Mouse (Mus musculus): ENCODE results near the gene Bspry. TPM values are rescaled to one million over a fixed set of nuclear protein-coding genes. Genes with fewer than 3 reads are reported as not detected.

Gene Bspry
- polyA plus RNA-seq, 1 experiment: 19.8 TPM

DNA sequence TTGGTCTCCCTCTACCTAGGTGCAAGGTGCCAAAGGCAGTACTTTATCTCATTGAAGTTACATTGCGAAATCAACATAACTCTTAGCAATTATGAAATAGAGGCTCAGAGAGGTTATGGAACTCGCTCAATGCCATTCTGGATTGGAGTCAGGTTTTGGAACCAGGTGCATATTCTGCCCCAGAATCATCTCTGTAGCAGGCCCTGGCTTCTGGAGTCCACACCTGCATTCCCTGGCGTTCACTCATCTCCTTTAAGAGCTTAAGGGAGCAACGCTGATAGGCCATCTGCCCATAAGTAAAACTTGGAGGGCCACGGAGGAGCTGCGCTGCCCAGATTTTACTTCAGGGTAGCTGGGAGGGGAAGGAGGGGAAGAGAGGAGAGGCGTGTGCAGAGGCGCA lies 37.2 kb downstream of the Bspry start:
- no peaks in the 10 kb centered on the region for H3K27me3 ChIP-seq (ENCODE audit: control insufficient read depth, insufficient read depth, low read length)
- TF ChIP-seq POLR2A (IDR thresholded peaks at IDR 0.05; ENCODE audit: control insufficient read depth, extremely low read depth, insufficient read depth, low read length, poor library complexity) (no peak), CTCF (IDR thresholded peaks at IDR 0.05; ENCODE audit: borderline replicate concordance, control insufficient read depth, extremely low read depth, insufficient read depth, low read length, poor library complexity) (no peak)
- H3K27ac ChIP-seq (ENCODE audit: control insufficient read depth, insufficient read depth, low read length): no peak overlapping the region
- WGBS: 81% methylated on average over 8 of the region's 8 CpGs
- no peak for DNase-seq
- H3K36me3 ChIP-seq (ENCODE audit: control insufficient read depth, insufficient read depth, low read length): no peaks in the 10 kb centered on the region
- H3K4me1 ChIP-seq (replicated peaks; ENCODE audit: control insufficient read depth, insufficient read depth, low read length): peaks cover 7% of the 10 kb centered on the region
- no peak overlapping the region for H3K4me3 ChIP-seq (ENCODE audit: control insufficient read depth, insufficient read depth, low read length)

DNA sequence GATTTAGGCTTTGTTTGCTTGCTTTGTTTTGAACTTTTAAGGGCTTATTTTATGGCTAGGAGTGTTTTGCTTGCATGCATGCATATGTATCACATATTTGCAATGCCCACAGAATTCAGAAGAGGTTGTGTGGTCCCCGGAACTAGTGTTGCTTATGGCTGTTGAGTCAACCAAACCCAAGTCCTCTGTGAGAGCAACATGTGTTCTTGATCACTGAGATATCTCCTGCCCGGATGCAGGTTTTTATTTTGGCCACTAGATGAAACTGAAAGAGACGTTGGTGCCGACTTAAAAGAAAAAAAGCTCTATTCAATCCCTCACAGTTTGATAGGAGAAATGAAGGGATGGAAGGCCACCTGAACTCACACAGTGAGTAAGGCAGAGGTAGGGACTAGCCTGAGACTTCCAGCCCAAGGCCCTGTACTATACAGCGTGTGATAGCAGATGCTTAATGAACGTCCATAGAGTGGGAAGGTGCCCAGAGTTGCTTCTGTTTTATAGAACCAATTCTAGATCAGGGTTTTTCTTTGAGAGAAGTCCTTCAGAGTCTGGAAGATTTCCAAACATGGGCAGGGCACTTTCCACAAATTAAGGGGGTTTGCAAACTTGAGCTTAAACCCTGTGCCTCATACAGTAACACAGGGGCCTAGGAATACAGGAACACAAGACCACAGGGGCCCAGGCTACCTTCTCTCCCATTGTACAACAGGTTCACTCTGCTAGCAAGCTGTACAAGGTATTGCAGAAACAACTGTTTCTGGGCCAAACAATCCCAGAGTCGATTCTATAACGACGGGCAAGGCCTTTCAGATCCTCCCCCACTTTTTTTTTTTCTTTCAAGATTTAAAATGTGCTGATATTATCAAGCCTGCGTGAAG lies 37.9 kb downstream of the Bspry start:
- H3K27ac ChIP-seq (ENCODE audit: control insufficient read depth, insufficient read depth, low read length): no peak overlapping the region
- WGBS: 34% methylated on average over 10 of the region's 10 CpGs
- no peaks in the 10 kb centered on the region for H3K36me3 ChIP-seq (ENCODE audit: control insufficient read depth, insufficient read depth, low read length)
- H3K4me1 ChIP-seq (replicated peaks; ENCODE audit: control insufficient read depth, insufficient read depth, low read length): peaks cover 7% of the 10 kb centered on the region
- no peaks in the 10 kb centered on the region for H3K27me3 ChIP-seq (ENCODE audit: control insufficient read depth, insufficient read depth, low read length)
- H3K4me3 ChIP-seq (ENCODE audit: control insufficient read depth, insufficient read depth, low read length): no peak overlapping the region
- no peak for DNase-seq
- TF ChIP-seq CTCF (IDR thresholded peaks at IDR 0.05; ENCODE audit: borderline replicate concordance, control insufficient read depth, extremely low read depth, insufficient read depth, low read length, poor library complexity) (no peak), POLR2A (IDR thresholded peaks at IDR 0.05; ENCODE audit: control insufficient read depth, extremely low read depth, insufficient read depth, low read length, poor library complexity) (no peak)

DNA sequence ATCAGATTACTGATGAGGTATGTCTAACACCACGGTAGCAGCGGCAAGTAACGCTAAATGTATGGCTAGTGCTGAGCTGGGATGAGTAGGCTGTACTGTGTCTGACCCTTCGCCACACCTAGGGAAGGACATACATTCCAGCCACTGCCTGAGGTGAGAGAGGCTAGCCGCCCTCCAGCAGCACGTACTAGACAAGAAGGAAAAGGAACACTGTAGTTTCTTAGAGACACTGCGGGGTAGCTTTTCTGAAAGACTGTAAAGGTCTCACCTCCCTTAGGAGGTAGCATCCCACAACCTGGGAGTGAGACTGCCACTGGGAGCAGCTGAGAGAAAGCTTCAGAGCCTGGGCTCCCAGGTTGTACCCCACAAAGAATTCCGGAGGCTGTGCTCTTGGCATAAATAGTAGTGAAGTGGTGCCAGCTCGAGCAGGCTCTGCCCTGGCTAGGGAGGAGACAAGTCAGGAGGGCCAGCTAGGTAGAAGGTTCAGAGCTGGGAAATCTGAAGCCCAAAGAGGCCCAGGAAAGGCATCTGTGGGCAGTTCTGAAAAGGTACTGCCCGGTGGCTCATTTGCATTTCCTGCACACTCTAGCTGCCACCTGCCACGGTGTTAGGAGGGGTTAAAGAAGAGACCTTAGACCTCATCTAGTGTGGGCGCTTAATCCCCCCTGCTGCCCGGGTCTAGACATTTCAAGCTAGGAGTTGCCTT lies 38.7 kb downstream of the Bspry start:
- H3K27ac ChIP-seq (ENCODE audit: control insufficient read depth, insufficient read depth, low read length): no peak overlapping the region
- H3K36me3 ChIP-seq (ENCODE audit: control insufficient read depth, insufficient read depth, low read length): no peaks in the 10 kb centered on the region
- DNase-seq: peak; percentile 22
- WGBS: 43% methylated on average over 13 of the region's 13 CpGs
- no peaks in the 10 kb centered on the region for H3K27me3 ChIP-seq (ENCODE audit: control insufficient read depth, insufficient read depth, low read length)
- no peak overlapping the region for H3K4me3 ChIP-seq (ENCODE audit: control insufficient read depth, insufficient read depth, low read length)
- no peak for TF ChIP-seq CTCF (IDR thresholded peaks at IDR 0.05; ENCODE audit: borderline replicate concordance, control insufficient read depth, extremely low read depth, insufficient read depth, low read length, poor library complexity)
- TF ChIP-seq POLR2A (IDR thresholded peaks at IDR 0.05; ENCODE audit: control insufficient read depth, extremely low read depth, insufficient read depth, low read length, poor library complexity): no peak
- H3K4me1 ChIP-seq (replicated peaks; ENCODE audit: control insufficient read depth, insufficient read depth, low read length): peaks cover 7% of the 10 kb centered on the region

DNA sequence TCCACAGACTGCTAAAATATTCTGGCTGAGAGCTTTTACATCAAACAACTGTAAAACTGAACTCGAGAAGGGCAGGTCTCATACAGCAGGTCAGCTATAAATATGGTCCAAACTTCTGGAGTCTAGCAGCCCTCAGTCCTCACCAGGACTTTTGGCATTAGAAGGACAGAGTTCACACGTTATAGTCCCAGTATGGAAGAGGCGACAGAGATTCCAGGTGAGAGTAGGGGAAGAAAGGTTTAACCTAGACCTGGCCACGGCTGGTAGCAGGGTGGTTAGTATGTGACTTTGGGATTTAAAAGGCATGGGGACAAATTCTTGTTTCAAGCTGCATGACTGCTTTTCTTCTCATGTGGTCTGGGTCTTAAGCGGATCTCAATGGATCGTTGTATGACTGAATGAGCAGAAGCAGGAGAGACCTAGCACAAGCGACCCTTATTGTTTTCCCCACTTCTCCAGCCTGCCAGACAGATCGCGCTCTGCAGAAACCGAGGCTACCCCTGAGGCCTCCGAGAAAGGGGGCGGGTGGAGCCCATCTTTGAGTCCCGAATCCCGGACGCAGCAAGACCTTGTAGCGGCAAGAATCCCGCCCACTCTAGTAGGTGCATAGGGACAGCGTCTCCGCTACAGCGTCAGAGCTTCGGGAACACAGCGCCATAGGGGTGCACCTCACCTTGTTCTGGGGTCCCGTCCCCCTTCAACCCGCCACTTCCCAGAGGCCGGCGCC lies 39.4 kb downstream of the Bspry start:
- Histone ChIP-seq H3K4me1 (replicated peaks; ENCODE audit: control insufficient read depth, insufficient read depth, low read length) (peaks cover 9% of the 10 kb centered on the region), H3K27me3 (ENCODE audit: control insufficient read depth, insufficient read depth, low read length) (no peaks in the 10 kb centered on the region), H3K36me3 (ENCODE audit: control insufficient read depth, insufficient read depth, low read length) (no peaks in the 10 kb centered on the region), H3K4me3 (ENCODE audit: control insufficient read depth, insufficient read depth, low read length) (peak overlapping the region; percentile 92), H3K27ac (ENCODE audit: control insufficient read depth, insufficient read depth, low read length) (no peak overlapping the region)
- DNase-seq: no peak
- WGBS: 3% methylated on average over 26 of the region's 26 CpGs
- no peak for TF ChIP-seq CTCF (IDR thresholded peaks at IDR 0.05; ENCODE audit: borderline replicate concordance, control insufficient read depth, extremely low read depth, insufficient read depth, low read length, poor library complexity)
- TF ChIP-seq POLR2A (IDR thresholded peaks at IDR 0.05; ENCODE audit: control insufficient read depth, extremely low read depth, insufficient read depth, low read length, poor library complexity): no peak; the same call in 1 of the 2 replicates

DNA sequence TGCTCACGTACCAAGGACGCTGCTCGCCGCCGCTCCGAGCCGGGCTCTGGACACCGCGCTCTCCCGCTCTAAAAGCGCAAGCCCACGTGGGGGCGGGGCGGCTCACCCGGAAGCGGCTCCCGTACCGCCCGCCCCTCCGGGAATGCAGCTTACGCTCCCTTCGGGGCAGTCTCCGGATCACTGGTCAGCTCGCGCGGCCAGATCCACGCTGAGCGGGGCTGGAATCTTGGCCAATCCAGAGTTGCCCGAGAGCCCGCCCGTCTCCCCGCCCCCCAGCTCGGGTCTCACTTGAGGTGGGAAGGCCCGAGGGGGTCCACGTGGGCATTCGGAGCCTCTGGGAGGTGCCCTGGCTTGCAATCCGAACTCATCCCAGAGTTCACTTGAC lies 40.0 kb downstream of the Bspry start, which contains the start of gene Alad:
Alad (minus strand) TSS at position 70 of the 385 bp plus-strand sequence.
- TF ChIP-seq POLR2A (IDR thresholded peaks at IDR 0.05; ENCODE audit: control insufficient read depth, extremely low read depth, insufficient read depth, low read length, poor library complexity) (no peak), CTCF (IDR thresholded peaks at IDR 0.05; ENCODE audit: borderline replicate concordance, control insufficient read depth, extremely low read depth, insufficient read depth, low read length, poor library complexity) (0 out of 2 replicates have a peak, but pooled peaks have one; percentile 27)
- no peaks in the 10 kb centered on the region for H3K27me3 ChIP-seq (ENCODE audit: control insufficient read depth, insufficient read depth, low read length)
- peak; percentile 79 for DNase-seq
- under 1% methylated on average over 37 of the region's 37 CpGs for WGBS
- H3K4me1 ChIP-seq (replicated peaks; ENCODE audit: control insufficient read depth, insufficient read depth, low read length): peaks cover 13% of the 10 kb centered on the region
- H3K27ac ChIP-seq (ENCODE audit: control insufficient read depth, insufficient read depth, low read length): no peak within 1 kb of the TSS
- no peaks in the 10 kb centered on the region for H3K36me3 ChIP-seq (ENCODE audit: control insufficient read depth, insufficient read depth, low read length)
- peak within 1 kb of the TSS; percentile 92 for H3K4me3 ChIP-seq (ENCODE audit: control insufficient read depth, insufficient read depth, low read length)

DNA sequence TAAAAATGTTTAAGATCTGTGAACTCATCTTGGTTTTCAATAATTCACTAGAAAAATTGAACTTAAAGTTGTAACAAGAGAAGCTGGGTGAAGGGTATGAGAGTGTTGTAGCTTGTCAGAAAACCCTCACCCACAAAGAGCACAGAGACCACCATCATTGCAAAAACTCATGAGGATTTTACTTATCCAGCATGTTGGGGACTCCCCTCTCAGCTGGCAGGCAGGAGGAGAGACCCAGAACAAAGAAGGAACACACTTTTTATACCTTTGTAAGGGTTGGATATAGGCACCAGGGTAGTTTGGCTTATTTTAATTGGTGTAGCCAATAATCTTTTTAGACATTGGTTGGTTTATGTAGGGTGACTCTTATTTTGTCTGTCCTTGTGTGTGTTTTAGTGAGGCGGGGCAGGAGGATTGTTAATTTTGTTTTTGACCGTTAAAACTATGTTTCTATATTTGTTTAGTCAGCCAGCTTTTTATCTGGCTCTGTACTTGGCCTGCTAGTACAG lies 41.1 kb downstream of the Bspry start:
- WGBS: 93% methylated on average over 2 of the region's 2 CpGs
- H3K4me1 ChIP-seq (replicated peaks; ENCODE audit: control insufficient read depth, insufficient read depth, low read length): peaks cover 13% of the 10 kb centered on the region
- H3K4me3 ChIP-seq (ENCODE audit: control insufficient read depth, insufficient read depth, low read length): no peak overlapping the region
- no peaks in the 10 kb centered on the region for H3K27me3 ChIP-seq (ENCODE audit: control insufficient read depth, insufficient read depth, low read length)
- no peaks in the 10 kb centered on the region for H3K36me3 ChIP-seq (ENCODE audit: control insufficient read depth, insufficient read depth, low read length)
- no peak overlapping the region for H3K27ac ChIP-seq (ENCODE audit: control insufficient read depth, insufficient read depth, low read length)
- TF ChIP-seq CTCF (IDR thresholded peaks at IDR 0.05; ENCODE audit: borderline replicate concordance, control insufficient read depth, extremely low read depth, insufficient read depth, low read length, poor library complexity) (no peak), POLR2A (IDR thresholded peaks at IDR 0.05; ENCODE audit: control insufficient read depth, extremely low read depth, insufficient read depth, low read length, poor library complexity) (no peak)
- no peak for DNase-seq

All from thymus, adult 2 months (tissue).